Mouse (Mus musculus) cerebellum, adult 2 months (tissue): ENCODE measurements around the gene Ctdspl.

Experiments used
- CTCF ChIP-seq: fragments of 200-500 bp; IDR thresholded peaks from 2 replicates; pipeline ENCODE4 v1.5.1; 2011; ENCODE audit warnings: low read depth, mild to moderate bottlenecking, control low read depth, low read length, moderate library complexity, borderline replicate concordance; ENCODE audit not compliant: insufficient read depth
- POLR2A ChIP-seq: fragments of 200-500 bp; IDR thresholded peaks from 2 replicates; pipeline ENCODE4 v1.6.1; 2011; ENCODE audit warnings: low read length, control low read depth, borderline replicate concordance; ENCODE audit not compliant: insufficient read depth

GRCm38 (mm10) chr9:119064296-119064695 is 138.0 kb downstream of the Ctdspl start:
- TF ChIP-seq CTCF (no peak), POLR2A (no peak)
